Mouse (Mus musculus): ENCODE data around the gene Kbtbd3.

DNA sequence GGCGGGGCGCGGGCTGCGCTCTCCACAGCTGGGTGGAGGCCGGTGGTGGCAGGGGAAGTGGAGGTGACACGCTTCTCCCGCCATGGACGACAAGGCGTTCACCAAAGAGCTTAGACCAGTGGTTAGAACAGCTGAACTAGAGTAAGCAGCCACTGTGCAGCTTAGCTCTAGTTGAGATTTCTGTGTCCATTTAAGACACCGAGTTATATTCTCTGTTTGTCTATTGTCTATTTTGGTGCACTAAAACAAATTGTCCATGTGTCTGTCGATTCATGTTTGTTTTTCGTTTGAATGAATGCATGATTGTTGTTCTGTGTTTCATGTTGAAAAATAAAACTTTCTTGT is 48.9 kb upstream of the Kbtbd3 start:
- TF ChIP-seq CTCF (IDR thresholded peaks at IDR 0.05; ENCODE audit: low read depth, low read length) (no peak), POLR2A (IDR thresholded peaks at IDR 0.05; ENCODE audit: insufficient read depth, low read length) (no peak), EP300 (IDR thresholded peaks at IDR 0.05; ENCODE audit: insufficient read depth, low read depth, low read length) (no peak)

Measured in ES-Bruce4 (cell line).